Mouse (Mus musculus) common myeloid progenitor, adult 5-6 weeks (primary cell): Measurements from ENCODE around the gene Agfg2. TPM values are rescaled to one million over a fixed set of nuclear protein-coding genes. Genes with fewer than 3 reads are reported as not detected.

ENCODE experiments used
- ATAC-seq: replicated peaks from 2 replicates; pipeline ENCODE4 v1.8.0; 2016; ENCODE audit warnings: low read depth, mild to moderate bottlenecking, moderate TSS enrichment, inconsistent platforms; ENCODE audit not compliant: poor library complexity, severe bottlenecking
- total RNA-seq: library from RNA; stranded (forward); fragments of 200-1000, 187-1606 nt; gene quantifications from 2 replicates; pipeline ENCODE4 v1.2.3, GENCODE M21; 2017

The Agfg2 gene
- total RNA-seq, 1 experiment from 2014 or later = 10.1 TPM

DNA sequence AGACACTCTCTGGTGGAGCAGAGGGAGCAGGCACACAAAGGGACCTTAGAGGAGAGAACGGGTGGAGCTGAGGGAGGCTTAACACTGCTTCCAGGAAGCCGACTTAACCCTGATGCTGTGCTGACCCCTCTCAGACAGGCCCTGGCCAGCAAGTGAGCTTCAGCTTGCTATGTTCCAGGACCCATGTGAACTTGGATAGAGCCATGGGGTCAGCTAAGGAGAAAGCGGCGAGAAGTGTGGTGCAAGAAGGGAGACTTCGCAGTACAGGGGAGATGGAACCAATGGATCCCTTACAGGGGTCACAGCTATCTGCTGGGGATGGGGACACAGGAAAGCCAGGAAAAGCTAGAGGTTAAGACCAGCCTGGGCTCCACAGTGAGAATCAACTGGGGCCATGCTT is 71.5 kb downstream of the Agfg2 start:
- ATAC-seq = no peak

GRCm38 (mm10) chr5:137611245-137611602 is 73.3 kb downstream of the Agfg2 start:
- no peak for ATAC-seq

DNA sequence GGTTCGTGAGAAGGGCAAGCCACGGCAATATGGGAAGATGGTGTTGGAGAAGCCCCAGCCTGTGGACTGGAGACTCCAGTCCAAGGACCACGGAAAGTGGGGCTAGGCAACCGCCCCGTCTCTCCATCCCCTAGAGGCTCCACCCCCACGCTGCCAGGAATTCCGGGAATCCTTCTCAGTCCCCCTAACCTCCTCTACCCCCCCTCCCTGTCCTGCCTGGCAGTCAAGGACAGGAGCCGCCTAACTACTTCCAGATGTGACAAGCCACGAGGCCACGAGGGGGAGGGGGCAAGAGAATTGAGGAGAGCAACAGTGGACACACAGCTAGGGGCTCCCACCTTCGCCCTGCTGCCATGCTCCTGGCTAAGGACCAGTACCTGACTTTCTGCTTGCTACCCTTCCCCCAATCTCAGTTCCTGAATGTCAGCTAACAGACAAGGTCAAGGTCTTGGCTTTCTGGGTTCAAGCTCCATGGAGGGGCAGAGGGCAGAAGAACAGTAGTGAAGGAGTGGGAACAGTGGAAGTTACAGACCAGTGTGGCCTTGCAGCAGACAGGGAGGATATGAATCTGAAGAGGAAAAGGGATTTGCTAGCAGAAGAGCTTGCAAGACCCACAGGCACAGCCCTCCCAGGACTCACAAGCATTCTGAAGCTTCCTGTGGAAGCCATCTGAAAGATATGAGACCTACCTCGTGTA is 73.8 kb downstream of the Agfg2 start:
- ATAC-seq = no peak

DNA sequence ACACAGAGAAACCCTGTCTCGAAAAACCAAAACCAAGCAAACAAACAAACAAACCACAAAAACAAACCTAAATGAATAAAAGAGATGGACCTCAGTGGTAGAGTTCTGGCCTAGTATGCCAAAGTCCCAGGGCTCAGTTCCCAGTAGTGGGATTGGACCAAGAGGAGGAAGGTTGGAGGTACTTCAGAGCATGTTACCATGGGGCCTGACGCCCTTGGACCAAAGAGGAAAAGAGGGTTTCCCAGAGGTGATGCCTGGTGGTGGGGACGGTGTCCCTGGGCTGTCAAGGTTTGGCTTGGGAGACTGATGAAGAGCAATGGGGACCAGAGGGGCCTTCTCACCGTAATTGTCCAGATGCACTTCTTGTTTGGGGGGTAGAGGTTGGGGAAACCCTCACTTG is 74.5 kb downstream of the Agfg2 start:
- no peak for ATAC-seq

GRCm38 (mm10) chr5:137609292-137609691 is 75.2 kb downstream of the Agfg2 start:
- ATAC-seq = no peak

GRCm38 (mm10) chr5:137608654-137609190 is 75.8 kb downstream of the Agfg2 start:
- ATAC-seq = no peak

- ATAC-seq = no peak
Observed at GRCm38 (mm10) chr5:137607860-137608653, 76.5 kb downstream of the Agfg2 start.

DNA sequence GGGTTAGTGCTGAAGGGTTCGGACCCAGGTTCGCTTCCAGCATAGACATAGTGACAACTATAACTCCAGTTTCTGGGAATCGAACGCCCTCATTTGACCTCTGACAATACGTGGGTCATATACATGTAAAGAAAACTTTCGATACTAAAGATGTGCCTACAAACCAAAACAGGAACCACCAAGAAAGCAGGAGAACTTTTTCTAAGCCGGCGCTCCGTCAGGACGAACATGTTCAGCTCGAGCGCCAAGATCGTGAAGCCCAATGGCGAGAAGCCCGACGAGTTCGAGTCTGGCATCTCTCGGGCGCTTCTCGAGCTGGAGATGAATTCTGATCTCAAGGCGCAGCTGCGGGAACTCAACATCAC is 83.2 kb downstream of the Agfg2 start:
- no peak for ATAC-seq

- peak; percentile 84 for ATAC-seq
Observed at GRCm38 (mm10) chr5:137600619-137601364, 83.7 kb downstream of the Agfg2 start, which contains the start of gene Mospd3. Gene Mospd3 (minus strand): TSS chr5:137601058.

Other genes starting within 250 kb of the Agfg2 start
- 0.10 and 0.37 TPM in 2 replicates for gene Zan, start 207.7 kb downstream of the Agfg2 start, total RNA-seq
- gene Pop7, start 182.2 kb downstream of the Agfg2 start, total RNA-seq = 21.6 and 38.0 TPM in 2 replicates
- gene Gigyf1, start 166.2 kb downstream of the Agfg2 start, total RNA-seq = 6.7 and 12.5 TPM in 2 replicates
- gene Epo, start 151.5 kb downstream of the Agfg2 start, total RNA-seq = not detected in 2 replicates
- 190 and 213 TPM in 2 replicates for gene Gnb2, start 151.2 kb downstream of the Agfg2 start, total RNA-seq
- not detected in 2 replicates for gene Actl6b, start 131.2 kb downstream of the Agfg2 start, total RNA-seq
- gene Tfr2, start 114.9 kb downstream of the Agfg2 start, total RNA-seq = 45.3 and 63.4 TPM in 2 replicates
- 13.3 and 24.0 TPM in 2 replicates for gene Mospd3, start 83.7 kb downstream of the Agfg2 start, total RNA-seq
- gene Pcolce, start 70.9 kb downstream of the Agfg2 start, total RNA-seq = not detected in 2 replicates
- not detected in 2 replicates for gene Fbxo24, start 55.7 kb downstream of the Agfg2 start, total RNA-seq
- gene Lrch4, start 55.6 kb downstream of the Agfg2 start, total RNA-seq = 17.0 and 33.8 TPM in 2 replicates
- 6.0 and 6.5 TPM in 2 replicates for gene Gm20605, start 55.6 kb downstream of the Agfg2 start, total RNA-seq
- gene Sap25, start 43.4 kb downstream of the Agfg2 start, total RNA-seq = 5.6 and 9.3 TPM in 2 replicates
- gene Irs3, start 39.0 kb downstream of the Agfg2 start, total RNA-seq = not detected in 2 replicates
- 0.05 TPM in 1 of 2 replicates, not detected in the other for gene Nyap1, start 56.9 kb upstream of the Agfg2 start, total RNA-seq
- gene Tsc22d4, start 61.0 kb upstream of the Agfg2 start, total RNA-seq = 86.7 and 97.2 TPM in 2 replicates
- 13.0 and 21.9 TPM in 2 replicates for gene Ppp1r35, start 94.1 kb upstream of the Agfg2 start, total RNA-seq
- gene Mepce, start 102.9 kb upstream of the Agfg2 start, total RNA-seq = 27.4 and 33.1 TPM in 2 replicates
- gene Zcwpw1, start 103.1 kb upstream of the Agfg2 start, total RNA-seq = 24.1 and 24.3 TPM in 2 replicates
- 0.69 and 2.1 TPM in 2 replicates for gene Pilra, start 151.6 kb upstream of the Agfg2 start, total RNA-seq
- 2.0 and 2.2 TPM in 2 replicates for gene Pilrb1, start 173.4 kb upstream of the Agfg2 start, total RNA-seq
- gene Pilrb2, start 187.1 kb upstream of the Agfg2 start, total RNA-seq = 0.05 and 1.7 TPM in 2 replicates
- gene Cyp3a13, start 236.9 kb upstream of the Agfg2 start, total RNA-seq = not detected in 2 replicates